In genomic region chr19:59344304-59344711, GRCm38 (mm10) we compare ENCODE assay signal across 8 mouse cellular contexts. TPM values are rescaled to one million over a fixed set of nuclear protein-coding genes. Genes with fewer than 3 reads are reported as not detected.
DNase-seq lines count a peak whose midpoint lies in the region; ATAC-seq and TF ChIP-seq lines count a peak whose summit lies in the region.

No protein-coding gene starts in this region.

- intact Hi-C loops in heart, adult 2 months (cut with DNase I): loop anchor here (10.0 kb wide), 1 partner anchor 400 kb away; the partner anchor contains the start of genes Eno4 and Hspa12a

- H3K4me3 ChIP-seq in heart, adult 2 months: peak overlapping the region; percentile 92
- peak overlapping the region; percentile 73 for H3K4me3 ChIP-seq in kidney, adult 2 months (ENCODE audit: insufficient read depth, low read depth, low read length)
- peak overlapping the region; percentile 95 for H3K4me3 ChIP-seq in liver, embryonic 13.5 days (replicated peaks)
- H3K4me3 ChIP-seq in stomach, embryonic 14.5 days (ENCODE audit: low read depth, low read length): peak overlapping the region; percentile 94

- peaks cover 5% of the 10 kb centered on the region for H3K79me2 ChIP-seq in heart, adult 2 months (replicated peaks; ENCODE audit: control insufficient read depth, insufficient read depth, low read length)

- peak; percentile 94 for DNase-seq in heart, adult 11 months
- no peak for DNase-seq in heart, adult 8-10 months (ENCODE audit: low spot score)
- DNase-seq in cerebellum, postnatal 10 days: peak; percentile 46 to 49
- peak; percentile 40 to 49 for DNase-seq in heart, adult 2 months
- DNase-seq in kidney, adult 2 months: peak; percentile 50
- DNase-seq in liver, embryonic 13.5 days: peak; percentile 44

- peak overlapping the region; percentile 92; the same call in 1 of the 2 replicates for H3K27ac ChIP-seq in heart, adult 2 months
- no peak overlapping the region for H3K27ac ChIP-seq in kidney, adult 2 months (ENCODE audit: insufficient read depth, low read depth, low read length)
- peak overlapping the region; percentile 93 for H3K27ac ChIP-seq in liver, embryonic 13.5 days
- H3K27ac ChIP-seq in stomach, embryonic 14.5 days (ENCODE audit: low read length): no peak overlapping the region

- no peak for TF ChIP-seq CTCF in heart, adult 2 months (IDR thresholded peaks at IDR 0.05)
- no peak for TF ChIP-seq CTCF in kidney, adult 2 months (conservative IDR thresholded peaks at IDR 0.05; ENCODE audit: insufficient read depth, insufficient read length, low read depth, low read length)

- 1% methylated on average over 14 of the region's 14 CpGs for WGBS in heart, adult 2 months
- 2% methylated on average over 14 of the region's 14 CpGs for WGBS in kidney, adult 2 months
- WGBS in liver, embryonic 13.5 days (ENCODE audit: insufficient replicate concordance): 1% methylated on average over 14 of the region's 14 CpGs
- under 1% methylated on average over 14 of the region's 14 CpGs for WGBS in stomach, embryonic 14.5 days

- no peaks in the 10 kb centered on the region for H3K9me3 ChIP-seq in liver, embryonic 13.5 days (replicated peaks)
- H3K9me3 ChIP-seq in stomach, embryonic 14.5 days (ENCODE audit: control insufficient read depth, low read depth, low read length): no peaks in the 10 kb centered on the region

- H3K27me3 ChIP-seq in heart, adult 2 months (ENCODE audit: control insufficient read depth, insufficient read depth, low read length): no peaks in the 10 kb centered on the region
- no peaks in the 10 kb centered on the region for H3K27me3 ChIP-seq in kidney, adult 2 months (replicated peaks; ENCODE audit: control insufficient read depth, insufficient read depth, low read length)
- H3K27me3 ChIP-seq in liver, embryonic 13.5 days: no peaks in the 10 kb centered on the region
- no peaks in the 10 kb centered on the region for H3K27me3 ChIP-seq in stomach, embryonic 14.5 days (ENCODE audit: control insufficient read depth, insufficient read depth, low read length)

- TF ChIP-seq POLR2A in heart, adult 2 months (IDR thresholded peaks at IDR 0.05; ENCODE audit: insufficient read depth, low read depth, low read length): no peak
- no peak for TF ChIP-seq POLR2A in kidney, adult 2 months (IDR thresholded peaks at IDR 0.05; ENCODE audit: low read depth, low read length)

- ATAC-seq in liver, embryonic 13.5 days (ENCODE audit: low read depth): peak; percentile 6; the same call in 1 of the 2 replicates
- ATAC-seq in monocyte, adult 5-6 weeks (replicated peaks; ENCODE audit: insufficient number of reproducible peaks, low FRiP score, low TSS enrichment, poor library complexity, severe bottlenecking): peak; percentile 66
- no peak for ATAC-seq in stomach, embryonic 14.5 days (ENCODE audit: insufficient number of reproducible peaks, insufficient read depth, low FRiP score, low read depth)

- no peak for TF ChIP-seq EP300 in heart, adult 2 months (IDR thresholded peaks at IDR 0.05; ENCODE audit: insufficient read depth, low read depth, low read length)

- H3K4me2 ChIP-seq in liver, embryonic 13.5 days: peak overlapping the region; percentile 99
- peak overlapping the region; percentile 99 for H3K4me2 ChIP-seq in stomach, embryonic 14.5 days (replicated peaks; ENCODE audit: low read depth, low read length)

- peaks cover 3% of the 10 kb centered on the region for H3K4me1 ChIP-seq in heart, adult 2 months (ENCODE audit: control insufficient read depth, insufficient read depth, low read length)
- peaks cover 3% of the 10 kb centered on the region; the same call in 1 of the 2 replicates for H3K4me1 ChIP-seq in kidney, adult 2 months (ENCODE audit: control insufficient read depth, insufficient read depth, low read length)
- H3K4me1 ChIP-seq in liver, embryonic 13.5 days (replicated peaks): peaks cover 57% of the 10 kb centered on the region
- peaks cover 26% of the 10 kb centered on the region; the same call in 1 of the 2 replicates for H3K4me1 ChIP-seq in stomach, embryonic 14.5 days (ENCODE audit: control insufficient read depth, insufficient read depth, low read length)

- H3K36me3 ChIP-seq in heart, adult 2 months (ENCODE audit: control insufficient read depth, insufficient read depth, low read length): peaks cover 10% of the 10 kb centered on the region
- H3K36me3 ChIP-seq in kidney, adult 2 months (ENCODE audit: control insufficient read depth, insufficient read depth, low read length): no peaks in the 10 kb centered on the region
- peaks cover 4% of the 10 kb centered on the region; the same call in 1 of the 2 replicates for H3K36me3 ChIP-seq in liver, embryonic 13.5 days
- no peaks in the 10 kb centered on the region for H3K36me3 ChIP-seq in stomach, embryonic 14.5 days (ENCODE audit: control insufficient read depth, insufficient read depth, low read length)

- peak overlapping the region; percentile 94 for H3K9ac ChIP-seq in heart, adult 2 months (ENCODE audit: low read depth, low read length)
- peak overlapping the region; percentile 99 for H3K9ac ChIP-seq in liver, embryonic 13.5 days
- H3K9ac ChIP-seq in stomach, embryonic 14.5 days (replicated peaks; ENCODE audit: low read depth, low read length): peak overlapping the region; percentile 88

RNA-seq across cellular contexts. Expression of gene Pdzd8, which starts 1.3 kb away (rescaled TPM):
- 10 to 100 TPM; 21.7 to 23.3 (median 23.0) TPM for total RNA-seq in heart, adult 8-10 months (2022)
- 10 to 100 TPM; 23.1 to 26.3 TPM for total RNA-seq in heart, adult 2 months (2021)
- polyA plus RNA-seq in heart, adult 2 months (2012; rRNA removed): 3.6 and 6.7 TPM in 2 replicates
- 5.6 and 5.8 TPM in 2 replicates for polyA plus RNA-seq in kidney, adult 2 months (2012; rRNA removed)
- 3.9 and 4.4 TPM in 2 replicates for polyA plus RNA-seq in liver, embryonic 13.5 days (2015; fragmentation: Nextera tagmentation; extraction: Ambion mirVana)
- total RNA-seq in monocyte, adult 5-6 weeks (2017): 54.7 to 72.0 TPM (median 56.5 TPM) in 3 replicates
- polyA plus RNA-seq in stomach, embryonic 14.5 days (2014; fragmentation: Nextera tagmentation; extraction: Ambion mirVana): 16.7 and 20.3 TPM in 2 replicates

RNA-seq across cellular contexts. Expression of gene Rps12-ps3, which starts 22.2 kb away (rescaled TPM):
- 100 to 1,000 TPM; 215 to 326 (median 253) TPM for total RNA-seq in heart, adult 8-10 months (2022)
- total RNA-seq in heart, adult 2 months (2021): 100 to 1,000 TPM; 251 to 301 TPM
- polyA plus RNA-seq in heart, adult 2 months (2012; rRNA removed): 728 and 927 TPM in 2 replicates
- polyA plus RNA-seq in kidney, adult 2 months (2012; rRNA removed): 1,736 and 1,795 TPM in 2 replicates
- polyA plus RNA-seq in liver, embryonic 13.5 days (2015; fragmentation: Nextera tagmentation; extraction: Ambion mirVana): 14.4 and 21.8 TPM in 2 replicates
- 191 to 497 TPM (median 426 TPM) in 3 replicates for total RNA-seq in monocyte, adult 5-6 weeks (2017)
- polyA plus RNA-seq in stomach, embryonic 14.5 days (2014; fragmentation: Nextera tagmentation; extraction: Ambion mirVana): 30.0 and 53.3 TPM in 2 replicates

Comparison
In these comparisons a context has a peak if more than half of its experiments do, and no peak if none do; other contexts are left out.
1. H3K27ac ChIP-seq: peak in heart, adult 2 months (single experiment) and liver, embryonic 13.5 days (single experiment); none in kidney, adult 2 months (single experiment) and stomach, embryonic 14.5 days (single experiment).
2. RNA of gene Rps12-ps3, which starts 22.2 kb away (polyA plus RNA-seq): 1,736 to 1,795 TPM in kidney, adult 2 months and 728 to 927 TPM in heart, adult 2 months; 30.0 to 53.3 TPM in stomach, embryonic 14.5 days and 14.4 to 21.8 TPM in liver, embryonic 13.5 days; every median in the first group is over 10 times any median in the second.
3. Peak in every context shown above with its lines, with median percentiles within 50 percentile points of each other: H3K4me3 ChIP-seq and H3K9ac ChIP-seq.